Mouse (Mus musculus) heart, embryonic 11.5 days (tissue): Measurements from ENCODE around the gene Rsph3b. TPM values are rescaled to one million over a fixed set of nuclear protein-coding genes. Genes with fewer than 3 reads are reported as not detected.
"Not testable (repeated sequence)": the region's sequence is repeated elsewhere in the genome, so short reads cannot be mapped to it uniquely, and the experiment has no call there.

Source experiments
- ATAC-seq: fragments of 200-750 bp; cut with Nextera tagmentation; replicated peaks from 2 replicates; pipeline ENCODE4 v1.8.0; 2017; ENCODE audit warnings: moderate library complexity; ENCODE audit not compliant: insufficient number of reproducible peaks, low FRiP score, low TSS enrichment
- H3K27ac ChIP-seq: fragments of 300-500 bp; sonication (generic); 2 replicates; pipeline ENCODE4 v1.5.1; 2014; ENCODE audit warnings: mild to moderate bottlenecking, low read depth, low read length
- H3K27me3 ChIP-seq: fragments of 300-500 bp; sonication (generic); 2 replicates; pipeline ENCODE4 v1.6.1; 2014; ENCODE audit warnings: mild to moderate bottlenecking, low read length, mixed read lengths; ENCODE audit not compliant: control insufficient read depth, insufficient read depth
- H3K36me3 ChIP-seq: fragments of 300-500 bp; sonication (generic); 2 replicates; pipeline ENCODE4 v1.6.1; 2014; ENCODE audit warnings: mild to moderate bottlenecking, low read length, moderate library complexity, mixed read lengths; ENCODE audit not compliant: control insufficient read depth, insufficient read depth
- H3K4me1 ChIP-seq: fragments of 300-500 bp; sonication (generic); 2 replicates; pipeline ENCODE4 v1.6.1; 2014; ENCODE audit warnings: low read length; ENCODE audit not compliant: control insufficient read depth, insufficient read depth
- H3K4me2 ChIP-seq: fragments of 300-500 bp; sonication (generic); 2 replicates; pipeline ENCODE4 v1.6.1; 2014; ENCODE audit warnings: mild to moderate bottlenecking, moderate library complexity
- H3K4me3 ChIP-seq: fragments of 300-500 bp; sonication (generic); 2 replicates; pipeline ENCODE4 v1.5.1; 2014; ENCODE audit warnings: low read depth, low read length
- H3K9ac ChIP-seq: fragments of 300-500 bp; sonication (generic); 2 replicates; pipeline ENCODE4 v1.6.1; 2014; ENCODE audit warnings: mild to moderate bottlenecking, low read depth, low read length, moderate library complexity
- H3K9me3 ChIP-seq: fragments of 300-500 bp; sonication (generic); replicated peaks from 2 replicates; pipeline ENCODE4 v1.6.1; 2016; ENCODE audit warnings: low read length; ENCODE audit not compliant: control insufficient read depth
- WGBS: fragments of 180-500 bp; shearing (Covaris S2); extraction: QIAGEN DNeasy Blood & Tissue Kit; methylation state at CpG from one replicate; pipeline ENCODE4 v1.1.7; 2014; ENCODE audit not compliant: insufficient replicate concordance; 5-methylcytosine and 5-hydroxymethylcytosine counted together
- polyA plus RNA-seq: library from polyadenylated mRNA; unstranded; fragments of >200 nt; fragmentation: Nextera tagmentation; extraction: Ambion mirVana; gene quantifications from 2 replicates; pipeline ENCODE4 v1.2.1, GENCODE M21; 2014

Gene Rsph3b
- polyA plus RNA-seq, 1 experiment from 2014 or later, result 60.4 TPM

DNA sequence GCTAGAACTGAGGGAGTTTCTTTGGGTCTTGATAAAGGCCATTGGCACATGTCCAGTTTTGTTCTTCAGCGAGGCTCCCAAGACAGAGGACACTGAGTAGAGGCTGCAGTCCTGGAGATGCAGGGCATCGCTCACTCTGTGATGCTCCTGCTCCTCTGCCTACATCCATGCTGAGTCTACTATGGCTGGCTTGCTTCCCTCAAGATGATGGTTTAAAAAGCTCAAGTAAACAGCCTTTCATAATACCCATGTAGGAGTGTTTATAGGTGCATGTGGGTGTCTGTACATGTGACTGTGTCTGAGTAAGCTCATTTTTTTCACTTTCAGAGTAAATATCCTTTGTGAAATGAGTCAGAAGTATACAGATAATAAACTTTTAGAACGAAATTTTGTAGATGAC is 26.5 kb upstream of the Rsph3b start:
- H3K4me3 ChIP-seq, H3K27me3 ChIP-seq, H3K9me3 ChIP-seq, H3K4me2 ChIP-seq, H3K36me3 ChIP-seq, H3K4me1 ChIP-seq, H3K27ac ChIP-seq, H3K9ac ChIP-seq, ATAC-seq: not testable (repeated sequence)
- whole genome bisulfite sequencing, result 58% methylated on average over 3 of the region's 3 CpGs

DNA sequence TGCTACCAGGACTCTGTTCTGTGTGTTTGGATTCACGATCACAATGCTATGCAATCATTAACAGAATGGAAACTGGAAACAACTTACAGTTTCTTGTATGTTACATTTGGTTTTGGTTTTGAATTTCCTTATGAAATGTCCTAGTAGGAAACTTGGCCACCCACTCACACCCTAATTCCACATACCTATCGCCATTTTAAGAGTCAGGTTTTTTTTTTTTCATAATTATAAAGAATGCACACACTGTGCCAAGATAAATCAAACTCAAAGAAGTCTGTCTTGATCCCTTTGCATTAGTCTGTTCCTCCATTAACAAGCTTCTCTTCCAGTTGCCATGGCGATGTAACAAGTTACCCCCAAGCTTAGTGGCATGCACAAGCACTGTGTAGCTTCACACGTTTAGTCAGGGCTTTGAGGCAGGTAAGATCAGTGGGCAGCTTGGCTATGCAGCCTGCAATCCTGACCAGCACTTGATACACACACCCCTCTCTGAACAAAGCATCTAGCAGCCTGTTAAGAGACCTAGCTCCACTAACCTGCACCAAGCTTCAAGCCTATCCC is 24.4 kb upstream of the Rsph3b start:
- not testable (repeated sequence) for H3K9me3 ChIP-seq, H3K9ac ChIP-seq, H3K27me3 ChIP-seq, H3K4me3 ChIP-seq, ATAC-seq, H3K4me1 ChIP-seq, H3K36me3 ChIP-seq, H3K27ac ChIP-seq, H3K4me2 ChIP-seq
- 70% methylated on average over 3 of the region's 4 CpGs for WGBS

DNA sequence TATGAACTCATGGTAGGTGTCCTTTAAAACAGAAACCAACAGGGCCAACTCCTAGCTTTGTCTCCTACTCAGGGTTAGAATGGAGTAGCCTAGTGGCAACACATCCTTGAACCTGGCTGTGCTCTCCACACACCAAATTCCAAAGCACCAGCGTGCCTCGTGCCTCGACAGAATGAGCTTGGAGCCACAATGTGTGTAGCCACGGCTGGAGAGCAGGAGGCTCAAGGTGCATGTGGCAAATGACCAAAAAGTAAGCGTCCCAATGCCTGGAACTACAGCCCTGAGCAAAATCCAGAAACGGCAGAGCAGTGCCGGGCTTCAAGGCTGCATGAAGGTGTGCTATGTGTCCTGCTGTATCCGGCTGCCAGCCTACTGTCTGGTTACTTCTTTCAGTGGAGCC is 22.8 kb upstream of the Rsph3b start:
- not testable (repeated sequence) for H3K27me3 ChIP-seq, ATAC-seq, H3K9ac ChIP-seq, H3K4me2 ChIP-seq, H3K9me3 ChIP-seq, H3K4me3 ChIP-seq, H3K36me3 ChIP-seq, H3K27ac ChIP-seq, H3K4me1 ChIP-seq
- 78% methylated on average over 8 of the region's 8 CpGs for WGBS

DNA sequence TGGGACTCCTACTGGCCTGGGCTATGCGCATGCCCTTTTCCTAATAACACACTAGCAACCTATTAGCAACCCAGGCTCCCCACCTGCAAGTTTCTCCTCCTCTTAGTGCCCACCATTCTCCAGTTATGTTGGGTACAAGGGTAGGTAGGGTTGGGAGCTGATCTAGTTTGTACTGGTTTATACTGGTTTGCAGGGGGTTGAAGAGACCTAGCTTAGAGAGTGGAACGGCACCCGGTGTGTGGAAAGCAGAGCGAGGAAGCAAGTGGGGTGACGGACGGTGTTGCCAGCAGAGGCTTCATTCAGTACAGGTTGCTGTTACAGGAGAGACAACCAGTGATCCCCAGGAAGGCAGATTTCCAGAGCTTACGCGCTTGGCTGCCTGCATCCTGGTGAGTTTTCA is 21.9 kb upstream of the Rsph3b start, which contains the start of gene Rnaset2b:
Gene Rnaset2b (plus strand): TSS at position 301 of the 400 bp plus-strand sequence.
- not testable (repeated sequence) for H3K4me1 ChIP-seq, H3K27me3 ChIP-seq, H3K9me3 ChIP-seq, ATAC-seq, H3K9ac ChIP-seq, H3K4me2 ChIP-seq, H3K4me3 ChIP-seq, H3K27ac ChIP-seq, H3K36me3 ChIP-seq
- no CpG with 5 or more reads among the region's 8 CpGs for WGBS

DNA sequence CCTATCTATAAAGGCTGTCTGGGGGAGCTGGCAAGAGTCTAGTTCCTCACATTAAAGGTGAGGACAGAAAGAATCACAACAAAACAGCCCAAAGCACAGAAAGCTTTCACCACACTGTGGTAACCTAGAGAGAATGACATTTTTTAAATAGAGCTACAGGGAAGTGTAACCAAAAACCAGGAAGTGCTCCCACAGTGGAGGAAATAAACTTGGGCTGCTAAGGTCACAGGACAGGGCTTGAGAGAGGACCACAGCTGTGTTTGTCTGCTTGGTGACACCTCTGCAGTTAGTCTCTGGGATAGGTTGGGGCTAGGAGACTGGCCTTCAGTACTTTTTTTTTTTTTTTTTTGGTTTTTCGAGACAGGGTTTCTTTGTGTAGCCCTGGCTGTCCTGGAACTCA is 19.2 kb upstream of the Rsph3b start:
- H3K4me1 ChIP-seq, H3K36me3 ChIP-seq, H3K9ac ChIP-seq, H3K27ac ChIP-seq, H3K4me2 ChIP-seq, H3K27me3 ChIP-seq, H3K4me3 ChIP-seq, ATAC-seq, H3K9me3 ChIP-seq: not testable (repeated sequence)
- WGBS, result no CpG with 5 or more reads among the region's 1 CpGs

DNA sequence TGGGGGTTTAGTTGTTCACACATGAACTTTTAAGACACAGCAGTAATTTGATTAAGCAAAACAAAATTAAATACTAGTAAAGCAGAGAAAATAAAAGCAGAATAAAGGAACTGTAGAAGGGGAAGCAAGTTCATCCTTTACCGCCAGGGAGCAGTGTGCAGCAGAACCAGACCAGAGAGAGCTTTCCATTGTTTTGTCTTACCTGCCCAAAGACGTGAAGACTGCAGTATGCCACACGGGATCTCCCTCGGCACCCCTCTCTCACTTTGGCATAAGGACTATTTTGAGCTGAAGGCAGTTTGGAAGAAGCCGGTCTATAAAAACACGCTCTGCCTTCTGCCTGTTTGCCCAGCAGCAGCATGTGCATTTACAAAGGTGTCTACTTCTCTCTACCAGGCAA is 16.9 kb upstream of the Rsph3b start:
- H3K36me3 ChIP-seq, H3K4me3 ChIP-seq, ATAC-seq, H3K9me3 ChIP-seq, H3K9ac ChIP-seq, H3K27me3 ChIP-seq, H3K4me1 ChIP-seq, H3K27ac ChIP-seq, H3K4me2 ChIP-seq: not testable (repeated sequence)
- 13% methylated on average over 5 of the region's 6 CpGs for WGBS

DNA sequence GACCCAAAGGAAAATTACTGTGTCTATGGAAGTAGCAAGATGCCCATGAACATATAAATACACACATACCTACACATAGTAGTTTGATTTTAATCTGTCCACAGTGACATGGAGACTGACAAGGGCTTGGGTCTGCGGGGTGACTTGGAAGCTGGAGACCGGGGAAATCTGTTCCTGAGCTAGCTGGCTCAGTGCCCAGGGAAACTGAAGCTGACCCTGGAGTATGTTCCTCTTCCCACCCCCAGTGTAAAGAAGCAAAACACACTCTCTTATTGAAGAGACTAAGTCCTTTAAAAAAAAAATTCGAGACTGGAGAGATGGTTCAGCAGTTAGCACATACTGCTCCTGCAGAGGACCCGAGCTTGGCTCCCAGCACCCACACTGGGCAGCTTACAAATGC is 14.5 kb upstream of the Rsph3b start:
- H3K9ac ChIP-seq, H3K36me3 ChIP-seq, H3K27ac ChIP-seq, H3K27me3 ChIP-seq, H3K4me1 ChIP-seq, H3K9me3 ChIP-seq, H3K4me3 ChIP-seq, H3K4me2 ChIP-seq, ATAC-seq: not testable (repeated sequence)
- WGBS, result 60% methylated on average over 4 of the region's 4 CpGs

DNA sequence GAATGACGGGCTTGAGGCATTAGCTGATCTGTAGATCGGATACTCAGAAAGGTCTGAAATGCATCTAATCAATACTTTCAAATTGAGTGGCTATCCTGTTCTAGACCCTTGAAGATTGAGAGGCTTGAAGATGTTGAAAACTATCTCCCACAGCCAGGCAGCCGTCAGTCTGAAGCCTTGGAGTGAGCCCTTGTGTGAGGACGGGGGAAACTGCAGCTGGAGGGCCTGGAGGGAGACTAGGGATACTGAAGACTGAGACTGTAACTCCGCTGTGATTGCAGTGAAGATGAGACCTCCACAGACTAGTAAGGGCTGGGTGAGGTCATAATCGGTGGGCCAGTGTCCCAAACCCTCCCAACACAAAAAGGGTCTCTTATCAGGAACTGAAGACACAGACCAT is 13.9 kb upstream of the Rsph3b start:
- ATAC-seq, H3K4me2 ChIP-seq, H3K4me1 ChIP-seq, H3K9ac ChIP-seq, H3K9me3 ChIP-seq, H3K36me3 ChIP-seq, H3K27me3 ChIP-seq, H3K4me3 ChIP-seq, H3K27ac ChIP-seq: not testable (repeated sequence)
- 70% methylated on average over 3 of the region's 6 CpGs for WGBS

DNA sequence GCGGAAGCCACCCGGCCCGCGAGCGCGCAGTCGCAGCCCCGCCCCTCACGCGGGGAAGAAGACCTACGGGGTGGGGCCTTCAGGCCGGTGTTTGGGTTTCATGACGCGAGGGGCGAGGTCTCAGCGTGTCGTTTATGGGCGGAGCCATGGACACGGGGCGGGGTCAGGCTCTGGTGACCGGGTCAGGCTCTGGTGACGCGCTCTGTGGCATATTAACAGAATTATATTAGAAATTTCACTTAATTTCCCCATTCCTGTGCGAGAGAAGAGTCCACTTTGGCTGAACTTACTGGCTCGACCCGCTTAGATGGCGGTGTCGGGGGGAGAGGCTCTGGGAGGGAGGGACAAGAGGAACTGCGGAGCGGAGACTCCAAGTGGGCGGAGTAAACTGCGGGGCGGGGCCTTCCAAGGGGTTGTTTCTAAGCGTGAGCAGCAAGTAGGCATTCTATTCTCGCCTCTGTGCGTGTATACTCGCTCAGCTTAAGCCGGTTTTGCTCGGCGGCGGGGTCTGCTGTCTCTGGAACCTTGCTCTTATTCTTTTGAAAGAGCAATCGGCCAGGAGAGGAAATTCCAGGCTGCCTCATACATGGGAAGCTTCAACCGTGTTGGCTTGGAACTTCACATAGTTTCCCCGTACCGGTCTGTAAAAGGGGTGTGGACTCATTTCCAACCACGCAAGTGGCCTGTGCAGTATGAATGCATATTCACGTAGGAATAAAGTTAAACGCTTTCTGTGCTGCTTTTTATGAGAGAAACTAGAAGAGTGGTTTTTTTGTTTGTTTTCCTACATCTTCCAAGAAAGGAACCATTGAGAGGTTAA is 12.9 kb upstream of the Rsph3b start:
- not testable (repeated sequence) for H3K9me3 ChIP-seq, H3K27ac ChIP-seq, H3K4me1 ChIP-seq, H3K36me3 ChIP-seq, H3K27me3 ChIP-seq, H3K9ac ChIP-seq
- 0% methylated on average over 11 of the region's 48 CpGs for WGBS
- Histone ChIP-seq H3K4me2 (peak overlapping the region; percentile 46), H3K4me3 (peak overlapping the region; percentile 44)
- ATAC-seq, result peak; percentile 99
